Comparison of ENCODE assay signal across 20 mouse cellular contexts in the genomic region with DNA sequence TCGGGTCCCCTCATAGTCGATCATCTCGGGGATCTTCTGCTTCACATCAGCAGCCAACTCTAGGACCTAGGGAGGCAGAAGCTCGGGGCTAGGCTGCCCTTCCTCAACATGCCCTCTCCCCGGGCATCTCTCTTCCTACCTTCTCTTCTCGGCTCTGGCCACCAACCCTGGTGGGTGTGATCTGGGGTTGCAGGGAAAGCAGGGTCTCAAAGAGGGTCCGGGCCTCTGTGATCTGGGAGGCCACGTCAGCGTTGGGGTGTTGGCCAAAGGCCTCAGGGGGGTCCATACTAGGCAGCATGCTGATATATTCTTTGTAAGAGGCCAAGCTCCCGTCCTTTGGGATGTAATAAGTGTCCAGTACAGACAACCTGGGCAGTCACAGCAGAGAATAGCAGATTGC. TPM values are rescaled to one million over a fixed set of nuclear protein-coding genes. Genes with fewer than 3 reads are reported as not detected.
DNase-seq lines count a peak whose midpoint lies in the region; ATAC-seq and TF ChIP-seq lines count a peak whose summit lies in the region.
"Had no signal": no experiment of that assay in that cellular context is flagged by ENCODE, and none has a peak within 500 bp of the region (broad histone marks: within the 10 kb centered on the region; RNA-seq: fewer than 3 reads in every experiment).

No protein-coding gene starts in this region.

- no peaks in the 10 kb centered on the region for H3K9me3 ChIP-seq in intestine, embryonic 16.5 days (ENCODE audit: control insufficient read depth, low read length)
- no peaks in the 10 kb centered on the region for H3K9me3 ChIP-seq in intestine, embryonic 15.5 days
- H3K9me3 ChIP-seq in intestine, postnatal 0 days (ENCODE audit: control insufficient read depth), result no peaks in the 10 kb centered on the region
- H3K9me3 ChIP-seq: embryonic facial prominence, embryonic 13.5 days; embryonic facial prominence, embryonic 15.5 days; forebrain, embryonic 10.5 days; forebrain, embryonic 12.5 days had no signal

- 92% methylated on average over 10 of the region's 10 CpGs for WGBS in intestine, embryonic 16.5 days
- 89% methylated on average over 10 of the region's 10 CpGs for WGBS in intestine, embryonic 15.5 days
- 92% methylated on average over 10 of the region's 10 CpGs for WGBS in intestine, postnatal 0 days

- no peaks in the 10 kb centered on the region for H3K36me3 ChIP-seq in intestine, embryonic 16.5 days (ENCODE audit: control insufficient read depth, insufficient read depth, low read length)
- no peaks in the 10 kb centered on the region for H3K36me3 ChIP-seq in intestine, embryonic 15.5 days
- H3K36me3 ChIP-seq in intestine, postnatal 0 days (ENCODE audit: control insufficient read depth, insufficient read depth), result no peaks in the 10 kb centered on the region
- H3K36me3 ChIP-seq: embryonic facial prominence, embryonic 13.5 days; embryonic facial prominence, embryonic 15.5 days; forebrain, embryonic 10.5 days; forebrain, embryonic 12.5 days had no signal

- H3K4me2 ChIP-seq in intestine, embryonic 16.5 days (ENCODE audit: low read depth, low read length), result 0 out of 2 replicates have a peak overlapping the region, but pooled peaks have one; percentile 21
- no peak overlapping the region for H3K4me2 ChIP-seq in intestine, embryonic 15.5 days (replicated peaks)
- H3K4me2 ChIP-seq in intestine, postnatal 0 days (replicated peaks; ENCODE audit: low read depth), result peak overlapping the region; percentile 57
- H3K4me2 ChIP-seq: embryonic facial prominence, embryonic 13.5 days; embryonic facial prominence, embryonic 15.5 days; forebrain, embryonic 12.5 days had no signal

- H3K27ac ChIP-seq in intestine, embryonic 16.5 days (ENCODE audit: low read length), result no peak overlapping the region
- H3K27ac ChIP-seq in intestine, embryonic 15.5 days, result no peak overlapping the region
- 0 out of 2 replicates have a peak overlapping the region, but pooled peaks have one; percentile 84 for H3K27ac ChIP-seq in intestine, postnatal 0 days (ENCODE audit: low read depth, low read length)
- H3K27ac ChIP-seq: embryonic facial prominence, embryonic 13.5 days; embryonic facial prominence, embryonic 15.5 days; forebrain, embryonic 10.5 days; forebrain, embryonic 12.5 days had no signal

- H3K9ac ChIP-seq in intestine, embryonic 16.5 days (ENCODE audit: low read depth, low read length), result no peak overlapping the region
- H3K9ac ChIP-seq in intestine, embryonic 15.5 days, result no peak overlapping the region
- 0 out of 2 replicates have a peak overlapping the region, but pooled peaks have one; percentile 7 for H3K9ac ChIP-seq in intestine, postnatal 0 days (ENCODE audit: low read depth, low read length)
- H3K9ac ChIP-seq: embryonic facial prominence, embryonic 13.5 days; embryonic facial prominence, embryonic 15.5 days; forebrain, embryonic 12.5 days had no signal

- H3K4me3 ChIP-seq in intestine, embryonic 16.5 days (ENCODE audit: low read length), result no peak overlapping the region
- H3K4me3 ChIP-seq in intestine, embryonic 15.5 days (replicated peaks), result no peak overlapping the region
- H3K4me3 ChIP-seq in intestine, postnatal 0 days (ENCODE audit: low read depth, low read length), result no peak overlapping the region
- H3K4me3 ChIP-seq: embryonic facial prominence, embryonic 13.5 days; embryonic facial prominence, embryonic 15.5 days; erythroblast, embryonic 14.5 days; forebrain, embryonic 10.5 days; forebrain, embryonic 12.5 days had no signal

- H3K4me1 ChIP-seq in intestine, embryonic 16.5 days (ENCODE audit: control insufficient read depth, insufficient read depth, low read length), result peaks cover 12% of the 10 kb centered on the region; the same call in 1 of the 2 replicates
- peaks cover 24% of the 10 kb centered on the region for H3K4me1 ChIP-seq in intestine, embryonic 15.5 days (replicated peaks)
- H3K4me1 ChIP-seq in intestine, postnatal 0 days (replicated peaks; ENCODE audit: control insufficient read depth, insufficient read depth, low read length), result no peaks in the 10 kb centered on the region

- no peak for ATAC-seq in intestine, embryonic 16.5 days
- ATAC-seq in intestine, embryonic 15.5 days, result no peak
- ATAC-seq in intestine, postnatal 0 days, result no peak
- ATAC-seq: forebrain, embryonic 14.5 days; forebrain, embryonic 16.5 days had no signal

- peak; percentile 51 for DNase-seq in cerebellum, adult 11-12 months
- no peak for DNase-seq in cerebellum, postnatal 36 days
- DNase-seq in cerebellum, adult 9-11 months, result peak; percentile 49
- DNase-seq in cerebellum, postnatal 14 days, result no peak
- no peak for DNase-seq in right cerebral cortex, postnatal 14 days
- DNase-seq: adrenal gland, adult 2 months; adrenal gland, postnatal 25 days; cerebellum, adult 11 months; cerebellum, adult 8-10 months; embryo, embryonic 11 days had no signal

- no peak for TF ChIP-seq CTCF in intestine, postnatal 0 days (IDR thresholded peaks at IDR 0.05; ENCODE audit: low read depth)

- peaks cover 6% of the 10 kb centered on the region; the same call in 1 of the 2 replicates for H3K27me3 ChIP-seq in intestine, embryonic 16.5 days (replicated peaks; ENCODE audit: control insufficient read depth, insufficient read depth, low read length)
- H3K27me3 ChIP-seq in intestine, embryonic 15.5 days (replicated peaks), result peaks cover 14% of the 10 kb centered on the region; the same call in 1 of the 2 replicates
- H3K27me3 ChIP-seq in intestine, postnatal 0 days (replicated peaks; ENCODE audit: control insufficient read depth, insufficient read depth, low read length), result peaks cover 9% of the 10 kb centered on the region; the same call in 1 of the 2 replicates

RNA-seq across cellular contexts. Expression of gene Kdm6b, which starts 9.4 kb away (rescaled TPM):
- polyA plus RNA-seq in intestine, embryonic 16.5 days (2015; fragmentation: Nextera tagmentation; extraction: Ambion mirVana), result 17.6 and 18.8 TPM in 2 replicates
- polyA plus RNA-seq in intestine, embryonic 15.5 days (2015; fragmentation: Nextera tagmentation; extraction: Ambion mirVana), result 23.7 and 24.3 TPM in 2 replicates
- 18.2 and 23.6 TPM in 2 replicates for polyA plus RNA-seq in intestine, postnatal 0 days (2015; fragmentation: Nextera tagmentation; extraction: Ambion mirVana)

RNA-seq across cellular contexts. Expression of gene Tmem88, which starts 24.8 kb away (rescaled TPM):
- 30.8 and 31.0 TPM in 2 replicates for polyA plus RNA-seq in intestine, embryonic 16.5 days (2015; fragmentation: Nextera tagmentation; extraction: Ambion mirVana)
- polyA plus RNA-seq in intestine, embryonic 15.5 days (2015; fragmentation: Nextera tagmentation; extraction: Ambion mirVana), result 30.7 and 32.1 TPM in 2 replicates
- 24.1 and 24.9 TPM in 2 replicates for polyA plus RNA-seq in intestine, postnatal 0 days (2015; fragmentation: Nextera tagmentation; extraction: Ambion mirVana)

RNA-seq across cellular contexts. Expression of gene Cyb5d1, which starts 27.4 kb away (rescaled TPM):
- polyA plus RNA-seq in intestine, embryonic 16.5 days (2015; fragmentation: Nextera tagmentation; extraction: Ambion mirVana), result 22.6 and 24.0 TPM in 2 replicates
- polyA plus RNA-seq in intestine, embryonic 15.5 days (2015; fragmentation: Nextera tagmentation; extraction: Ambion mirVana), result 22.7 and 24.8 TPM in 2 replicates
- 8.6 and 8.9 TPM in 2 replicates for polyA plus RNA-seq in intestine, postnatal 0 days (2015; fragmentation: Nextera tagmentation; extraction: Ambion mirVana)

RNA-seq across cellular contexts. Expression of gene Naa38, which starts 27.6 kb away (rescaled TPM):
- polyA plus RNA-seq in intestine, embryonic 16.5 days (2015; fragmentation: Nextera tagmentation; extraction: Ambion mirVana), result 168 and 170 TPM in 2 replicates
- 154 and 182 TPM in 2 replicates for polyA plus RNA-seq in intestine, embryonic 15.5 days (2015; fragmentation: Nextera tagmentation; extraction: Ambion mirVana)
- 159 and 164 TPM in 2 replicates for polyA plus RNA-seq in intestine, postnatal 0 days (2015; fragmentation: Nextera tagmentation; extraction: Ambion mirVana)

RNA-seq across cellular contexts. Expression of gene Chd3, which starts 53.6 kb away (rescaled TPM):
- 33.4 and 35.5 TPM in 2 replicates for polyA plus RNA-seq in intestine, embryonic 16.5 days (2015; fragmentation: Nextera tagmentation; extraction: Ambion mirVana)
- polyA plus RNA-seq in intestine, embryonic 15.5 days (2015; fragmentation: Nextera tagmentation; extraction: Ambion mirVana), result 39.9 and 44.1 TPM in 2 replicates
- polyA plus RNA-seq in intestine, postnatal 0 days (2015; fragmentation: Nextera tagmentation; extraction: Ambion mirVana), result 19.4 and 24.8 TPM in 2 replicates

Comparison
In these comparisons a context has a peak if more than half of its experiments do, and no peak if none do; other contexts are left out.
1. DNase-seq: peak in cerebellum, adult 11-12 months (single experiment) and cerebellum, adult 9-11 months (single experiment); none in cerebellum, postnatal 36 days (0 of 2), cerebellum, postnatal 14 days (0 of 2) and right cerebral cortex, postnatal 14 days (single experiment).